Mouse (Mus musculus) heart, embryonic 11.5 days (tissue): ENCODE results near the gene Lce3a. TPM values are rescaled to one million over a fixed set of nuclear protein-coding genes. Genes with fewer than 3 reads are reported as not detected.

ENCODE experiments used
- ATAC-seq: fragments of 200-750 bp; cut with Nextera tagmentation; replicated peaks from 2 replicates; pipeline ENCODE4 v1.8.0; 2017; ENCODE audit warnings: moderate library complexity; ENCODE audit not compliant: insufficient number of reproducible peaks, low FRiP score, low TSS enrichment
- H3K27ac ChIP-seq: fragments of 300-500 bp; sonication (generic); 2 replicates; pipeline ENCODE4 v1.5.1; 2014; ENCODE audit warnings: mild to moderate bottlenecking, low read depth, low read length
- H3K27me3 ChIP-seq: fragments of 300-500 bp; sonication (generic); 2 replicates; pipeline ENCODE4 v1.6.1; 2014; ENCODE audit warnings: mild to moderate bottlenecking, low read length, mixed read lengths; ENCODE audit not compliant: control insufficient read depth, insufficient read depth
- H3K36me3 ChIP-seq: fragments of 300-500 bp; sonication (generic); 2 replicates; pipeline ENCODE4 v1.6.1; 2014; ENCODE audit warnings: mild to moderate bottlenecking, low read length, moderate library complexity, mixed read lengths; ENCODE audit not compliant: control insufficient read depth, insufficient read depth
- H3K4me1 ChIP-seq: fragments of 300-500 bp; sonication (generic); 2 replicates; pipeline ENCODE4 v1.6.1; 2014; ENCODE audit warnings: low read length; ENCODE audit not compliant: control insufficient read depth, insufficient read depth
- H3K4me2 ChIP-seq: fragments of 300-500 bp; sonication (generic); 2 replicates; pipeline ENCODE4 v1.6.1; 2014; ENCODE audit warnings: mild to moderate bottlenecking, moderate library complexity
- H3K4me3 ChIP-seq: fragments of 300-500 bp; sonication (generic); 2 replicates; pipeline ENCODE4 v1.5.1; 2014; ENCODE audit warnings: low read depth, low read length
- H3K9ac ChIP-seq: fragments of 300-500 bp; sonication (generic); 2 replicates; pipeline ENCODE4 v1.6.1; 2014; ENCODE audit warnings: mild to moderate bottlenecking, low read depth, low read length, moderate library complexity
- H3K9me3 ChIP-seq: fragments of 300-500 bp; sonication (generic); replicated peaks from 2 replicates; pipeline ENCODE4 v1.6.1; 2016; ENCODE audit warnings: low read length; ENCODE audit not compliant: control insufficient read depth
- WGBS: fragments of 180-500 bp; shearing (Covaris S2); extraction: QIAGEN DNeasy Blood & Tissue Kit; methylation state at CpG from one replicate; pipeline ENCODE4 v1.1.7; 2014; ENCODE audit not compliant: insufficient replicate concordance; 5-methylcytosine and 5-hydroxymethylcytosine counted together
- polyA plus RNA-seq: library from polyadenylated mRNA; unstranded; fragments of >200 nt; fragmentation: Nextera tagmentation; extraction: Ambion mirVana; gene quantifications from 2 replicates; pipeline ENCODE4 v1.2.1, GENCODE M21; 2014

Lce3a gene
- not detected in 2 replicates for polyA plus RNA-seq

DNA sequence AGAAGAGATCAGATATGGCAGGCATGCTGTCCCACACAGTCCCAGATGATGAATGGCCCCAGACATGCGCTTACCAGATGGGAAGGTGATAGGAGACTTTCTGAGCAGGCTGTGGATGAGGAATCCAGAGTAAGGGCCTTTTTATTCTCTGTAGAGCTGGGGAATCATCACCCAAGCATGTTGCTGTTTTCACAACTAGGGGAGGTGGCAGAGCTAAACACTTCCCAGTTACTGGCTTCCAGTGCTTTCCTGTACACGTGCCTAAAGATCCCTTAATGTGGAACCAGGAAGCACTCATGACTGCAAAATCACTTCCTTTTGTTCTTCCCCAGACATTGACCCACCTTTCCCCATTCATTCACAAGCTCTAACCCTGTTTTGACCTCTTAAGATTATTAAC lies at the start of gene Lce3a:
Gene Lce3a (minus strand): TSS at position 101 of the 400 bp plus-strand sequence.
- Histone ChIP-seq H3K27ac (no peak within 1 kb of the TSS), H3K9me3 (no peaks in the 10 kb centered on the region), H3K36me3 (no peaks in the 10 kb centered on the region), H3K4me3 (no peak within 1 kb of the TSS), H3K27me3 (no peaks in the 10 kb centered on the region), H3K9ac (no peak within 1 kb of the TSS), H3K4me2 (no peak within 1 kb of the TSS), H3K4me1 (no peaks in the 10 kb centered on the region)
- no peak for ATAC-seq
- WGBS: 57% methylated on average over 2 of the region's 2 CpGs

DNA sequence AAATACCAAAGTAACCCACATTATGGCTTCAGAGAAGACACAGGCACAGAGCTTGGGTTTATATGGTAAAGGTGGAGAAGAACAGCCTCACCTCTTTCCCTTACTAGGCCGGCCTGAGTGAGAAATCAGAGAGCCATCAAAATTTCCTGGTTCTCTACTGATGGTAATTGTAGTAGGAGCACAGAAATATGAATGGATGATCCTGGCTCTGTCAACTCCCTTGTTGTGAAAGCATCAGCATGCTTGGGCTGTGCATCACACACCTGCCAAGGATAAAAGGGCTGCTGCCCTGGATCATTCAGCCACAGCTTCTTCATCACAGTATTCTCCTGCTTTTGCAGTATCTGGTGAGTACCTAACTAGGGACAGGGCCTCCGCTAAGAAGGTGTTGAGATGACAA lies 40.7 kb upstream of the Lce3a start, which contains the start of gene Lce3e:
Gene Lce3e (plus strand): TSS at position 301 of the 400 bp plus-strand sequence.
- Histone ChIP-seq H3K4me1 (no peaks in the 10 kb centered on the region), H3K27ac (no peak within 1 kb of the TSS), H3K4me2 (no peak within 1 kb of the TSS), H3K9me3 (no peaks in the 10 kb centered on the region), H3K36me3 (no peaks in the 10 kb centered on the region), H3K9ac (no peak within 1 kb of the TSS), H3K27me3 (no peaks in the 10 kb centered on the region), H3K4me3 (no peak within 1 kb of the TSS)
- 89% methylated on average over 2 of the region's 2 CpGs for WGBS
- ATAC-seq: no peak

DNA sequence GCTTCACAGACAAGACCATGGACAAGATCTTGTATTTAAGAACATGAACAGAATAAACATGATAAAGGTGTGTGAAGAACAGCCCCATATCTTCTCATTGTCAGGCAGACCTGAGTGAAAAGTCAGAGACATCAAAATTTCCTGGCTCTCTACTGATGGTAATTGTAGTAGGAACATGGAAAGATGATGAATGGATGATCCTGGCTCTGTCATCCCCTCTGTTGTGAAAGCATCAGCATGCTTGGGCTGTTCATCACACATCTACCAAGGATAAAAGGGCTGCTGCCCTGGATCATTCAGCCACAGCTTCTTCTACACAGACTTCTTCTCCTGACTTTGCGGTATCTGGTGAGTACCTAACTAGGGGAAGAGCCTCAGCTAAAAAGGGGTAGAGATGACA lies 31.1 kb upstream of the Lce3a start, which contains the start of gene Lce3d:
Gene Lce3d (plus strand): TSS at position 301 of the 400 bp plus-strand sequence.
- no peak within 1 kb of the TSS for H3K4me3 ChIP-seq
- H3K27me3 ChIP-seq: no peaks in the 10 kb centered on the region
- H3K27ac ChIP-seq: no peak within 1 kb of the TSS
- no peaks in the 10 kb centered on the region for H3K9me3 ChIP-seq
- 87% methylated on average over 1 of the region's 1 CpGs for WGBS
- ATAC-seq: no peak
- H3K9ac ChIP-seq: no peak within 1 kb of the TSS
- H3K4me1 ChIP-seq: no peaks in the 10 kb centered on the region
- H3K36me3 ChIP-seq: no peaks in the 10 kb centered on the region
- H3K4me2 ChIP-seq: no peak within 1 kb of the TSS

DNA sequence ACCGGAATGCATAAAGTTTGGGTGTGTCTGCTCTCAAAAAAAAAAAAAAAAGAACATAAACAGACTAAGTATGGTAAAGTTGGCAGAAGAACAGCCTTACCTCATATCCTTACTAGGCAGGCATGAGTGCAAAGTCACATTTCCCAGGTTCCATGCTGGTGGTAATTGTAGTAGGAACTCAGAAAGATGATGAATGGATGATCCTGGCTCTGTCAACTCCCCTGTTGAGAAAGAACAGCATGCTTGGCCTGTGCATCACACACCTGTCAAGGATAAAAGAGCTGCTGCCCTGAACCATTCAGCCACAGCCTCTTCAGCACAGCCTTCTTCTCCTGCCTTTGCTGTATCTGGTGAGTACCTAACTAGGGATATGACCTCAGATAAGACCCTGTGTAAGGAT lies 18.2 kb upstream of the Lce3a start, which contains the start of gene Lce3c:
Gene Lce3c (plus strand): TSS at position 301 of the 400 bp plus-strand sequence.
- Histone ChIP-seq H3K9ac (no peak within 1 kb of the TSS), H3K27me3 (no peaks in the 10 kb centered on the region), H3K4me3 (no peak within 1 kb of the TSS), H3K4me2 (no peak within 1 kb of the TSS), H3K36me3 (no peaks in the 10 kb centered on the region), H3K4me1 (no peaks in the 10 kb centered on the region), H3K9me3 (no peaks in the 10 kb centered on the region), H3K27ac (no peak within 1 kb of the TSS)
- WGBS: 73% methylated on average over 1 of the region's 1 CpGs
- ATAC-seq: no peak

DNA sequence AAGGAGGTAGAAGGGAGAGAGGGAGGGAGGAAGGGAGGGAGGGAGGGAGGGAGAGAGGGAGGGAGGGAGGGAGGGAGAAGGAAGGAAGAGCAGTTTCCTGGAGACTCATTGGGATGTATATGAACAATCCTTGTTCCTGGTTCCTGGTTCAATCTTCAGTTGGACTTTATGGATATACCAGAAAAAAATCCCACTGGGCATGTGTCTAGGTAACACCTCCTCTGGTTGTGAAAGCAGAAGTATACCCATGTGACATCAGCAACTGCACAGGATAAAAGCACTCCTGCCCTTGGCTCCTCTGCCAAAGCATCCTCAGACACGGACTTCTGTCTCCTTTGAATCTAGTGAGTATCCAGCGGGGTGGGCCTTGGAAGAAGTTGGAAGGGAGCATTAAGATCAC lies 6.6 kb upstream of the Lce3a start, which contains the start of gene Lce3b:
Gene Lce3b (plus strand): TSS at position 301 of the 400 bp plus-strand sequence.
- Histone ChIP-seq H3K27me3 (no peaks in the 10 kb centered on the region), H3K27ac (no peak within 1 kb of the TSS), H3K4me1 (no peaks in the 10 kb centered on the region), H3K9ac (no peak within 1 kb of the TSS), H3K36me3 (no peaks in the 10 kb centered on the region), H3K4me2 (no peak within 1 kb of the TSS), H3K9me3 (no peaks in the 10 kb centered on the region), H3K4me3 (no peak within 1 kb of the TSS)
- no peak for ATAC-seq
- WGBS: 59% methylated on average over 2 of the region's 2 CpGs

DNA sequence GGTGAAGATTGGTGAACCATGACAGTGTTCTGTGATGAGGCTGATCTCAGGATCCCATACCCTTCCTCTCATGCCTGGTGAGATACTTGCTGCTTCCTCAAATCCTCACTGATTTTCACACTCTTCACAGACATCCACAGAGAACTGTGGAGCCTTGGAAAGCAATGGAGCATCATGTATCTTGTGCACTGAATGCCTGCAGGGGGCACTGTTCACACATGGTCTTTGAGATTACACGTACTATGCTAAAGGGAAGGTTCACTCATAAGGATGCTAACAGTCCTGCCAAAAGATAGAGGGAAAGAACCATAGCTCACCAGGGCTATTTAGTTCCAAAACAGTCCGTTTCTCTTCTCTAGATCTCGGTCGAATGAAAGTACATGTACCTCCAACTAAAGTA lies 5.7 kb downstream of the Lce3a start:
- H3K27ac ChIP-seq: no peak overlapping the region
- H3K36me3 ChIP-seq: no peaks in the 10 kb centered on the region
- H3K9ac ChIP-seq: no peak overlapping the region
- no peaks in the 10 kb centered on the region for H3K9me3 ChIP-seq
- ATAC-seq: no peak
- H3K4me3 ChIP-seq: no peak overlapping the region
- WGBS: 54% methylated on average over 4 of the region's 4 CpGs
- no peak overlapping the region for H3K4me2 ChIP-seq
- H3K4me1 ChIP-seq: no peaks in the 10 kb centered on the region
- no peaks in the 10 kb centered on the region for H3K27me3 ChIP-seq

DNA sequence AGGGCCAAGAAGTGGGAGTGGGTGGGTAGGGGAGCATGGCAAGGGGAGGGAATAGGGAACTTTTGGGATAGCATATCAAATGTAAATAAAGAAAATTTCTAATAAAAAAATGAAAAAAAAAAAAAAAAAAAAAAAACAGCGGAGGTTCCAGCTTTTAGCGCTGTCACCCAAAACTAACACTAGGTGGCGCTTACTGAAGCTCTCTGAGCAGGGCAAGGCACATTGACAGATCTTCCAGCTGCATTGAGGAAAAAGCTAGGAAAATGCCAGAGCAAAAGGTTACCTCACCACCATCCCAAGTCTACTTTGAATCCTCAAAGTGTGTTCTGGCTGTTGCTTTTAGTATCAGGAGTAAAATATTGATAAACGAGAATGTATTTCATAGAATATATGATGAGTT lies 18.5 kb downstream of the Lce3a start:
- WGBS: 24% methylated on average over 4 of the region's 4 CpGs
- Histone ChIP-seq H3K9ac (no peak overlapping the region), H3K27me3 (no peaks in the 10 kb centered on the region), H3K36me3 (no peaks in the 10 kb centered on the region), H3K4me1 (no peaks in the 10 kb centered on the region), H3K27ac (no peak overlapping the region), H3K4me3 (no peak overlapping the region), H3K4me2 (no peak overlapping the region), H3K9me3 (no peaks in the 10 kb centered on the region)
- ATAC-seq: no peak

DNA sequence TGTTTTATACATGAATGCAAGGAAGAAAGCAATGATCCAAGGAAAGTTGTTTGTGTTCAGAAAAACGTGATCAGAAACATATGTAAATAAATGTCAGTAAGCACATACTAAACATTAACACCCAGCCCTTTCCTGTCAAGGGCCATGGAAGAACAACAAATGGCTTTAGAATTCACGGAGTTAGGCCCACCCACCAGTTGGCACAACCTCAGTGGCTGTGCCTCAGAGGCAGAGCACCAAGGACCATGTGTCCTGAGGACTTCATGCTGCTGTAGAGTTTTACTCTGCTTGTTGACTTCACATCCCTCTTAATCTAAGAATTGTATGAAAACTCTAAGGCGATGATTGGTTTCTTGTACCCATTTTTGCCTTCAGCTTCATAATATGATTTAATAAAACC lies 20.8 kb downstream of the Lce3a start:
- WGBS: 44% methylated on average over 3 of the region's 3 CpGs
- Histone ChIP-seq H3K9me3 (no peaks in the 10 kb centered on the region), H3K9ac (no peak overlapping the region), H3K4me2 (no peak overlapping the region), H3K4me1 (no peaks in the 10 kb centered on the region), H3K27me3 (no peaks in the 10 kb centered on the region), H3K27ac (no peak overlapping the region), H3K36me3 (no peaks in the 10 kb centered on the region), H3K4me3 (no peak overlapping the region)
- ATAC-seq: no peak

DNA sequence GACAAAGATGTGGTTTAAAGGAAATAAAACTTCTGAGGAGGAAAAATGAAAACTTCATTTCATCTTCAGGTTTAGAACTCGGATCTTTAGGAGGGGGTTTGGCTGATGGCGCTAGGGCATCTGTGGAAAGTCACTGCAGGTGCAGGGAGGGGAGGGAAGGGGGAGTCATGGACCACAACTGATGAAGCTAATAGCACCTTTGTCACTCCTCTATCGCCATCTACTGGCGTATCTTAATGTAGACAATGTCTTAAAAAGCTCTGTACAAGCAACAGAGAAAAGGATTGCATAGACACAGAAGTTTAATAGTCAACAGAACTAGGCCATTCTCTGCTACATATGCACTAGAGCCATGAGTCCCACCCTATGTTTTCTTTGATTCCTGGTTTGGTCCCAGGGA lies 22.4 kb downstream of the Lce3a start:
- H3K4me3 ChIP-seq: no peak overlapping the region
- no peak for ATAC-seq
- H3K27ac ChIP-seq: no peak overlapping the region
- H3K27me3 ChIP-seq: no peaks in the 10 kb centered on the region
- no peaks in the 10 kb centered on the region for H3K36me3 ChIP-seq
- WGBS: 30% methylated on average over 4 of the region's 4 CpGs
- no peak overlapping the region for H3K9ac ChIP-seq
- H3K9me3 ChIP-seq: no peaks in the 10 kb centered on the region
- H3K4me1 ChIP-seq: no peaks in the 10 kb centered on the region
- no peak overlapping the region for H3K4me2 ChIP-seq
